Mouse (Mus musculus): ENCODE measurements around the gene Ncoa5. TPM values are rescaled to one million over a fixed set of nuclear protein-coding genes. Genes with fewer than 3 reads are reported as not detected.

Ncoa5 gene
- polyA plus RNA-seq, 1 experiment: 31.2 TPM

GRCm38 (mm10) chr2:165051566-165051965, 16.9 kb upstream of the Ncoa5 start:
- H3K36me3 ChIP-seq (ENCODE audit: control insufficient read depth, insufficient read depth): no peaks in the 10 kb centered on the region
- H3K27me3 ChIP-seq (ENCODE audit: control insufficient read depth, insufficient read depth, insufficient read length): peaks cover 17% of the 10 kb centered on the region
- no peaks in the 10 kb centered on the region for H3K79me2 ChIP-seq (ENCODE audit: control insufficient read depth, insufficient read depth)
- no peaks in the 10 kb centered on the region for H3K79me3 ChIP-seq (ENCODE audit: low read depth)
- TF ChIP-seq FOSL1 (IDR thresholded peaks at IDR 0.05; ENCODE audit: insufficient read depth, low read length, poor library complexity, severe bottlenecking): no peak
- H3ac ChIP-seq (ENCODE audit: control insufficient read depth, insufficient read length, low read depth): no peak overlapping the region
- H3K4me3 ChIP-seq (ENCODE audit: insufficient read depth, poor library complexity, severe bottlenecking): no peak overlapping the region

GRCm38 (mm10) chr2:165050826-165051548, 16.3 kb upstream of the Ncoa5 start:
- peaks cover 15% of the 10 kb centered on the region for H3K27me3 ChIP-seq (ENCODE audit: control insufficient read depth, insufficient read depth, insufficient read length)
- no peaks in the 10 kb centered on the region for H3K79me2 ChIP-seq (ENCODE audit: control insufficient read depth, insufficient read depth)
- H3K4me3 ChIP-seq (ENCODE audit: insufficient read depth, poor library complexity, severe bottlenecking): no peak overlapping the region
- no peaks in the 10 kb centered on the region for H3K79me3 ChIP-seq (ENCODE audit: low read depth)
- H3ac ChIP-seq (ENCODE audit: control insufficient read depth, insufficient read length, low read depth): no peak overlapping the region
- TF ChIP-seq CEBPB (IDR thresholded peaks at IDR 0.05; ENCODE audit: low read depth) (no peak), USF1 (IDR thresholded peaks at IDR 0.05; ENCODE audit: low read depth) (no peak), FOSL1 (IDR thresholded peaks at IDR 0.05; ENCODE audit: insufficient read depth, low read length, poor library complexity, severe bottlenecking) (no peak), MAX (IDR thresholded peaks at IDR 0.05) (no peak), MYOD1 (IDR thresholded peaks at IDR 0.05; ENCODE audit: control insufficient read depth, insufficient read length, low read depth) (no peak), MYOG (IDR thresholded peaks at IDR 0.05; ENCODE audit: control insufficient read depth, extremely low read depth, insufficient read length) (no peak), CTCF (IDR thresholded peaks at IDR 0.05; ENCODE audit: control insufficient read depth, insufficient read depth, insufficient read length) (no peak)
- no peaks in the 10 kb centered on the region for H3K36me3 ChIP-seq (ENCODE audit: control insufficient read depth, insufficient read depth)

GRCm38 (mm10) chr2:165049044-165049443, 14.4 kb upstream of the Ncoa5 start:
- H3K79me2 ChIP-seq (ENCODE audit: control insufficient read depth, insufficient read depth): no peaks in the 10 kb centered on the region
- H3K79me3 ChIP-seq (ENCODE audit: low read depth): no peaks in the 10 kb centered on the region
- no peak overlapping the region for H3ac ChIP-seq (ENCODE audit: control insufficient read depth, insufficient read length, low read depth)
- TF ChIP-seq MYOD1 (IDR thresholded peaks at IDR 0.05; ENCODE audit: control insufficient read depth, insufficient read length, low read depth): no peak
- TF ChIP-seq FOSL1 (IDR thresholded peaks at IDR 0.05; ENCODE audit: insufficient read depth, low read length, poor library complexity, severe bottlenecking): no peak
- TF ChIP-seq MAX (IDR thresholded peaks at IDR 0.05): no peak
- TF ChIP-seq CEBPB (IDR thresholded peaks at IDR 0.05; ENCODE audit: low read depth): no peak
- no peak for TF ChIP-seq USF1 (IDR thresholded peaks at IDR 0.05; ENCODE audit: low read depth)
- no peak for TF ChIP-seq CTCF (IDR thresholded peaks at IDR 0.05; ENCODE audit: control insufficient read depth, insufficient read depth, insufficient read length)
- no peak for TF ChIP-seq MYOG (IDR thresholded peaks at IDR 0.05; ENCODE audit: control insufficient read depth, extremely low read depth, insufficient read length)
- no peak overlapping the region for H3K4me3 ChIP-seq (ENCODE audit: insufficient read depth, poor library complexity, severe bottlenecking)
- H3K36me3 ChIP-seq (ENCODE audit: control insufficient read depth, insufficient read depth): no peaks in the 10 kb centered on the region
- peaks cover 6% of the 10 kb centered on the region for H3K27me3 ChIP-seq (ENCODE audit: control insufficient read depth, insufficient read depth, insufficient read length)

GRCm38 (mm10) chr2:165043729-165044128, 9.1 kb upstream of the Ncoa5 start:
- H3K4me3 ChIP-seq (ENCODE audit: insufficient read depth, poor library complexity, severe bottlenecking): no peak overlapping the region
- TF ChIP-seq MYOG (IDR thresholded peaks at IDR 0.05; ENCODE audit: control insufficient read depth, extremely low read depth, insufficient read length): no peak
- TF ChIP-seq MAX (IDR thresholded peaks at IDR 0.05): no peak
- TF ChIP-seq MYOD1 (IDR thresholded peaks at IDR 0.05; ENCODE audit: control insufficient read depth, insufficient read length, low read depth): no peak
- no peak for TF ChIP-seq FOSL1 (IDR thresholded peaks at IDR 0.05; ENCODE audit: insufficient read depth, low read length, poor library complexity, severe bottlenecking)
- TF ChIP-seq USF1 (IDR thresholded peaks at IDR 0.05; ENCODE audit: low read depth): no peak
- no peak for TF ChIP-seq CTCF (IDR thresholded peaks at IDR 0.05; ENCODE audit: control insufficient read depth, insufficient read depth, insufficient read length)
- no peak for TF ChIP-seq CEBPB (IDR thresholded peaks at IDR 0.05; ENCODE audit: low read depth)
- H3ac ChIP-seq (ENCODE audit: control insufficient read depth, insufficient read length, low read depth): no peak overlapping the region
- H3K79me2 ChIP-seq (ENCODE audit: control insufficient read depth, insufficient read depth): no peaks in the 10 kb centered on the region
- peaks cover 3% of the 10 kb centered on the region for H3K27me3 ChIP-seq (ENCODE audit: control insufficient read depth, insufficient read depth, insufficient read length)
- H3K36me3 ChIP-seq (ENCODE audit: control insufficient read depth, insufficient read depth): no peaks in the 10 kb centered on the region
- H3K79me3 ChIP-seq (ENCODE audit: low read depth): no peaks in the 10 kb centered on the region

- H3K79me3 ChIP-seq (ENCODE audit: low read depth): no peaks in the 10 kb centered on the region
- H3K27me3 ChIP-seq (ENCODE audit: control insufficient read depth, insufficient read depth, insufficient read length): peaks cover 3% of the 10 kb centered on the region
- H3K36me3 ChIP-seq (ENCODE audit: control insufficient read depth, insufficient read depth): no peaks in the 10 kb centered on the region
- H3ac ChIP-seq (ENCODE audit: control insufficient read depth, insufficient read length, low read depth): no peak overlapping the region
- no peaks in the 10 kb centered on the region for H3K79me2 ChIP-seq (ENCODE audit: control insufficient read depth, insufficient read depth)
- no peak overlapping the region for H3K4me3 ChIP-seq (ENCODE audit: insufficient read depth, poor library complexity, severe bottlenecking)
- TF ChIP-seq CEBPB (IDR thresholded peaks at IDR 0.05; ENCODE audit: low read depth) (peak; percentile 4), FOSL1 (IDR thresholded peaks at IDR 0.05; ENCODE audit: insufficient read depth, low read length, poor library complexity, severe bottlenecking) (no peak)
These were observed 8.5 kb upstream of the Ncoa5 start for GRCm38 (mm10) chr2:165043090-165043636.

GRCm38 (mm10) chr2:165042126-165042525, 7.5 kb upstream of the Ncoa5 start:
- H3K27me3 ChIP-seq (ENCODE audit: control insufficient read depth, insufficient read depth, insufficient read length): peaks cover 3% of the 10 kb centered on the region
- TF ChIP-seq MYOG (IDR thresholded peaks at IDR 0.05; ENCODE audit: control insufficient read depth, extremely low read depth, insufficient read length) (no peak), CEBPB (IDR thresholded peaks at IDR 0.05; ENCODE audit: low read depth) (no peak), MAX (IDR thresholded peaks at IDR 0.05) (no peak), MYOD1 (IDR thresholded peaks at IDR 0.05; ENCODE audit: control insufficient read depth, insufficient read length, low read depth) (no peak), USF1 (IDR thresholded peaks at IDR 0.05; ENCODE audit: low read depth) (no peak), FOSL1 (IDR thresholded peaks at IDR 0.05; ENCODE audit: insufficient read depth, low read length, poor library complexity, severe bottlenecking) (no peak), CTCF (IDR thresholded peaks at IDR 0.05; ENCODE audit: control insufficient read depth, insufficient read depth, insufficient read length) (no peak)
- H3K79me3 ChIP-seq (ENCODE audit: low read depth): no peaks in the 10 kb centered on the region
- no peaks in the 10 kb centered on the region for H3K36me3 ChIP-seq (ENCODE audit: control insufficient read depth, insufficient read depth)
- no peaks in the 10 kb centered on the region for H3K79me2 ChIP-seq (ENCODE audit: control insufficient read depth, insufficient read depth)
- no peak overlapping the region for H3ac ChIP-seq (ENCODE audit: control insufficient read depth, insufficient read length, low read depth)
- H3K4me3 ChIP-seq (ENCODE audit: insufficient read depth, poor library complexity, severe bottlenecking): no peak overlapping the region

All from C2C12 (cell line).